Mouse (Mus musculus) liver, postnatal 0 days (tissue): ENCODE measurements around the gene Rsph1. TPM values are rescaled to one million over a fixed set of nuclear protein-coding genes. Genes with fewer than 3 reads are reported as not detected.

Source experiments
- ATAC-seq: fragments of 200-750 bp; cut with Nextera tagmentation; 2 replicates; pipeline ENCODE4 v1.8.0; 2017; ENCODE audit warnings: mild to moderate bottlenecking, moderate library complexity
- DNase-seq: peaks from one replicate; pipeline ENCODE4 v3.0.0-alpha.2; 2016
- H3K27ac ChIP-seq: fragments of 300-500 bp; sonication (generic); 2 replicates; pipeline ENCODE4 v1.5.1; 2014; ENCODE audit warnings: antibody characterized with exemption, moderate library complexity, mild to moderate bottlenecking, low read depth
- H3K27me3 ChIP-seq: fragments of 300-500 bp; sonication (generic); 2 replicates; pipeline ENCODE4 v1.6.1; 2014; ENCODE audit warnings: low read length, control low read depth, mixed read lengths; ENCODE audit not compliant: insufficient read depth
- H3K36me3 ChIP-seq: fragments of 300-500 bp; sonication (generic); replicated peaks from 2 replicates; pipeline ENCODE4 v1.6.1; 2014; ENCODE audit warnings: mild to moderate bottlenecking, control low read depth, low read length, moderate library complexity, mixed read lengths; ENCODE audit not compliant: insufficient read depth
- H3K4me1 ChIP-seq: fragments of 300-500 bp; sonication (generic); 2 replicates; pipeline ENCODE4 v1.6.1; 2014; ENCODE audit warnings: antibody characterized with exemption, mild to moderate bottlenecking, control low read depth; ENCODE audit not compliant: insufficient read depth
- H3K4me2 ChIP-seq: fragments of 300-500 bp; sonication (generic); 2 replicates; pipeline ENCODE4 v1.6.1; 2014; ENCODE audit warnings: low read depth, mild to moderate bottlenecking, low read length, moderate library complexity, mixed read lengths
- H3K4me3 ChIP-seq: fragments of 300-500 bp; sonication (generic); 2 replicates; pipeline ENCODE4 v1.5.1; 2014; ENCODE audit warnings: low read depth, low read length
- H3K9ac ChIP-seq: fragments of 300-500 bp; sonication (generic); replicated peaks from 2 replicates; pipeline ENCODE4 v1.6.1; 2014; ENCODE audit warnings: mild to moderate bottlenecking, moderate library complexity
- H3K9me3 ChIP-seq: fragments of 300-500 bp; sonication (generic); 2 replicates; pipeline ENCODE4 v1.6.1; 2016; ENCODE audit warnings: mild to moderate bottlenecking, control low read depth, low read length, mixed read lengths
- CTCF ChIP-seq: sonication (generic); IDR thresholded peaks from 2 replicates; pipeline ENCODE4 v1.5.1; 2016; ENCODE audit warnings: antibody characterized with exemption, low read depth
- EP300 ChIP-seq: IDR thresholded peaks from 2 replicates; pipeline ENCODE4 v1.6.1; 2016; ENCODE audit warnings: antibody characterized with exemption, low read depth, mild to moderate bottlenecking
- WGBS: fragments of 180-500 bp; shearing (Covaris S2); extraction: QIAGEN DNeasy Blood & Tissue Kit; methylation state at CpG from one replicate; pipeline ENCODE4 v1.1.7; 2014; ENCODE audit not compliant: insufficient replicate concordance; 5-methylcytosine and 5-hydroxymethylcytosine counted together
- polyA plus RNA-seq: library from polyadenylated mRNA; unstranded; fragments of >200 nt; fragmentation: Nextera tagmentation; extraction: Ambion mirVana; gene quantifications from 2 replicates; pipeline ENCODE4 v1.2.1, GENCODE M21; 2015

Gene Rsph1
- polyA plus RNA-seq, 1 experiment from 2014 or later, result 0.90 TPM

GRCm38 (mm10) chr17:31297521-31297939, 20.3 kb upstream of the Rsph1 start:
- 0 out of 2 replicates have a peak, but pooled peaks have one; percentile 14 for ATAC-seq
- Histone ChIP-seq H3K4me2 (peak overlapping the region; percentile 98), H3K27me3 (no peaks in the 10 kb centered on the region), H3K9me3 (no peaks in the 10 kb centered on the region), H3K4me1 (peaks cover 26% of the 10 kb centered on the region), H3K27ac (0 out of 2 replicates have a peak overlapping the region, but pooled peaks have one; percentile 48), H3K4me3 (peak overlapping the region; percentile 56), H3K9ac (peak overlapping the region; percentile 77), H3K36me3 (no peaks in the 10 kb centered on the region; the same call in 1 of the 2 replicates)
- DNase-seq, result peak; percentile 36
- TF ChIP-seq EP300 (no peak), CTCF (peak; percentile 10; the same call in 1 of the 2 replicates)
- WGBS, result 10% methylated on average over 7 of the region's 7 CpGs

DNA sequence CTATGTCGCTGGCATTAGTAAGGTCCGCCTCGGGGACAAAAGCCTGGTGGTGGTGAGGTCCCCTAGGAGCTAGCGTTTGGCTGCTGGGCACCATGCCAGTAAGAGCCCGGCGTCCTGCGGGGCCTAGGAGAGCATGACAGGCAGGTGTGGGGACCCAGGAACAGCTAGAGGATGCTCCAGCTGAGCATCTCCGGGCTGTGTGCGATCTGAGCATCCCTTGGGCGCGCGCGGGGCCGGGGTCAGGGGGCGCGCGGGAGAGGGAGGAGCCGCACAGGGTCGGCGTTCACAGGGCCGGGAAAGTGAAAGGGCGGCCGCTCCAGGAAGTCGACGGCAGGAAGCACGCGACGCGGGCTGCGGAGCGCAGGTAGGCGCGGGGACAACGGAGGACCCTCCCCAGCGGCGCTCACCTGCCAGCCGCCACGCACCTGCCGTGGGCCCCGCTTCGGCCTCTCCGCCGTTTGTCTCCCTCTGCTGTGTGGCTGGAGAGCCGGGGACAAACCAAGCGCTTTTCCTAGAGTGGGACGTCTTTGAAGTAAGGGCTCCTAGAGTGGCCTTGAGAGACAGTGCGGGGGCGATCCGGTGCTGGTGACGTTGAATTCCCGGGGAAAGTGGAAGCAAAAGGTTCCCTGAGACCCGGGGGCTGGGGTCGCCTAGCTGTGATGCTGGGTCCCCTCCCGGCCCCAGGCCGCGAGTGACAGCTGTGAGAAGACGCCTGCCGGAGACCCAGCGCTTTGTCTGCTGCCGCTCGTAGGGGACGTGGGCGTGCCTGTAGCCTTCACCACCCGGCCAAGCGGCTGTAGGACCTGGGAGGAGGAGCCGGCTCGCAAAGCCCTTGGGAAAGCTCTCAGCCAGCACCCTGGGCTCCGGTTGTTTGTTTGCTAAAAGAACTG, 19.0 kb upstream of the Rsph1 start:
- Histone ChIP-seq H3K36me3 (no peaks in the 10 kb centered on the region; the same call in 1 of the 2 replicates), H3K4me3 (peak overlapping the region; percentile 56), H3K27me3 (no peaks in the 10 kb centered on the region), H3K4me2 (peak overlapping the region; percentile 98), H3K27ac (peak overlapping the region; percentile 53), H3K4me1 (peaks cover 26% of the 10 kb centered on the region), H3K9me3 (no peaks in the 10 kb centered on the region), H3K9ac (peak overlapping the region; percentile 77)
- peak; percentile 82 for DNase-seq
- TF ChIP-seq CTCF (no peak; the same call in 1 of the 2 replicates), EP300 (no peak)
- under 1% methylated on average over 60 of the region's 68 CpGs for WGBS
- peak; percentile 74 for ATAC-seq

GRCm38 (mm10) chr17:31295215-31295891, 18.2 kb upstream of the Rsph1 start:
- H3K4me3 ChIP-seq, result peak overlapping the region; percentile 56
- peak overlapping the region; percentile 77 for H3K9ac ChIP-seq
- no peaks in the 10 kb centered on the region for H3K27me3 ChIP-seq
- DNase-seq, result peak; percentile 75
- 11% methylated on average over 25 of the region's 25 CpGs for WGBS
- peak; percentile 59 for ATAC-seq
- H3K4me2 ChIP-seq, result peak overlapping the region; percentile 98
- H3K4me1 ChIP-seq, result peaks cover 26% of the 10 kb centered on the region
- TF ChIP-seq EP300, result no peak
- peak; percentile 74 for TF ChIP-seq CTCF
- H3K36me3 ChIP-seq, result no peaks in the 10 kb centered on the region
- no peaks in the 10 kb centered on the region for H3K9me3 ChIP-seq
- peak overlapping the region; percentile 53 for H3K27ac ChIP-seq

- no peak for TF ChIP-seq EP300
- TF ChIP-seq CTCF, result peak; percentile 59
- ATAC-seq (no peak), DNase-seq (peak; percentile 49)
- peak overlapping the region; percentile 53 for H3K27ac ChIP-seq
- peak overlapping the region; percentile 98 for H3K4me2 ChIP-seq
- no peaks in the 10 kb centered on the region for H3K36me3 ChIP-seq
- WGBS, result 61% methylated on average over 15 of the region's 15 CpGs
- peaks cover 26% of the 10 kb centered on the region for H3K4me1 ChIP-seq
- H3K4me3 ChIP-seq, result peak overlapping the region; percentile 56; the same call in 1 of the 2 replicates
- peak overlapping the region; percentile 77; the same call in 1 of the 2 replicates for H3K9ac ChIP-seq
- no peaks in the 10 kb centered on the region for H3K9me3 ChIP-seq
- H3K27me3 ChIP-seq, result no peaks in the 10 kb centered on the region
Measured at GRCm38 (mm10) chr17:31294363-31295214, 17.4 kb upstream of the Rsph1 start.

GRCm38 (mm10) chr17:31290859-31291258, 13.7 kb upstream of the Rsph1 start:
- no peaks in the 10 kb centered on the region for H3K9me3 ChIP-seq
- H3K4me2 ChIP-seq, result no peak overlapping the region
- no peaks in the 10 kb centered on the region for H3K27me3 ChIP-seq
- ATAC-seq (0 out of 2 replicates have a peak, but pooled peaks have one; percentile 24), DNase-seq (peak; percentile 43)
- H3K36me3 ChIP-seq, result no peaks in the 10 kb centered on the region
- no peak overlapping the region for H3K4me3 ChIP-seq
- H3K27ac ChIP-seq, result peak overlapping the region; percentile 51; the same call in 1 of the 2 replicates
- peaks cover 13% of the 10 kb centered on the region for H3K4me1 ChIP-seq
- WGBS, result 33% methylated on average over 6 of the region's 6 CpGs
- TF ChIP-seq EP300, result no peak
- no peak for TF ChIP-seq CTCF
- no peak overlapping the region for H3K9ac ChIP-seq
